ENCODE assay signal across 31 mouse cellular contexts in the genomic region with DNA sequence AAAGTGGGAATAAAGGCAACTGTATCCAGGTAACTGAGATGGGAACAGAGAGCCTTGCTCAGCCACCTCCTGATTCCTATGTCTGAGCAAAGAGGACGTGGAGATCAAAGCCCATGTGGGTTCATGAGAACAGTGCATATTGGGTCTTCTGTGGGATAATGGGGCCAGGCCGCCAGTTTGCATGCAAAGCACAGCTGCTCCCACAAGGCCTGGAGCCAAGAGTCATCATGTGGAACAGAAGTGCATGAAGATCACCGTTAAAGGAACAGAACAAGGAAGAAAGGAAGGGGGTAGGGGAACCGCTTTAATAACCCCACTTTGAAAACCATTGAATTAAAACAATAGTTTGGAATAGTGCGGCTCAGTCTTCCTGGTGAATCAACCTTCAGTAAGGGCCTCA. TPM values are rescaled to one million over a fixed set of nuclear protein-coding genes. Genes with fewer than 3 reads are reported as not detected.
DNase-seq lines count a peak whose midpoint lies in the region; ATAC-seq and TF ChIP-seq lines count a peak whose summit lies in the region.
"Had no signal": no experiment of that assay in that cellular context is flagged by ENCODE, and none has a peak within 500 bp of the region (broad histone marks: within the 10 kb centered on the region; RNA-seq: fewer than 3 reads in every experiment).

No protein-coding gene starts in this region.

- H3K9me3 ChIP-seq in forebrain, postnatal 0 days (ENCODE audit: low read length), result no peaks in the 10 kb centered on the region
- H3K9me3 ChIP-seq in forebrain, embryonic 13.5 days (replicated peaks), result no peaks in the 10 kb centered on the region
- H3K9me3 ChIP-seq in kidney, embryonic 16.5 days (ENCODE audit: low read length), result no peaks in the 10 kb centered on the region
- H3K9me3 ChIP-seq: forebrain, embryonic 15.5 days; heart, embryonic 15.5 days; hindbrain, embryonic 13.5 days; midbrain, embryonic 13.5 days had no signal

- no peak for TF ChIP-seq CTCF in forebrain, postnatal 0 days (IDR thresholded peaks at IDR 0.05; ENCODE audit: low read depth)

- peak; percentile 58 for ATAC-seq in forebrain, postnatal 0 days
- no peak for ATAC-seq in forebrain, embryonic 13.5 days
- ATAC-seq in kidney, embryonic 16.5 days (ENCODE audit: low FRiP score, low TSS enrichment), result no peak
- ATAC-seq: CD4-positive, CD25-positive, alpha-beta regulatory T cell, adult 4 months; forebrain, embryonic 15.5 days; intestine, postnatal 0 days; midbrain, embryonic 13.5 days had no signal

- no peaks in the 10 kb centered on the region for H3K36me3 ChIP-seq in forebrain, postnatal 0 days (ENCODE audit: insufficient read depth)
- H3K36me3 ChIP-seq in forebrain, embryonic 13.5 days (ENCODE audit: poor library complexity, severe bottlenecking), result no peaks in the 10 kb centered on the region
- H3K36me3 ChIP-seq in kidney, embryonic 16.5 days (ENCODE audit: insufficient read depth, low read length), result no peaks in the 10 kb centered on the region
- H3K36me3 ChIP-seq: forebrain, embryonic 15.5 days; heart, embryonic 10.5 days; heart, embryonic 15.5 days; hindbrain, embryonic 13.5 days; midbrain, embryonic 13.5 days had no signal

- peak; percentile 18 for DNase-seq in forebrain, postnatal 0 days
- DNase-seq in kidney, adult 11 months, result no peak
- peak; percentile 56 to 58 for DNase-seq in right cerebral cortex, postnatal 10 days (ENCODE audit: low spot score in 2 of 2)
- no peak for DNase-seq in right cerebral cortex, adult 18-20 months
- DNase-seq in gastrocnemius, adult 8-10 months (ENCODE audit: low spot score in 2 of 2), result no peak
- DNase-seq: adrenal gland, postnatal 14 days; cerebellum, adult 11-12 months; cerebellum, postnatal 36 days; heart, postnatal 36 days; layer of hippocampus, postnatal 36 days; liver; lung, adult 2 months; lung, postnatal 10 days; right cerebral cortex, postnatal 4 days; thymus, adult 18-20 months; thymus, postnatal 4 days had no signal

- H3K4me3 ChIP-seq in forebrain, postnatal 0 days (ENCODE audit: low read depth, low read length), result no peak overlapping the region
- no peak overlapping the region for H3K4me3 ChIP-seq in forebrain, embryonic 13.5 days
- no peak overlapping the region for H3K4me3 ChIP-seq in kidney, embryonic 16.5 days (ENCODE audit: low read length)
- H3K4me3 ChIP-seq: forebrain, embryonic 15.5 days; heart, embryonic 10.5 days; heart, embryonic 15.5 days; hindbrain, embryonic 13.5 days; midbrain, embryonic 13.5 days had no signal

- H3K9ac ChIP-seq in forebrain, postnatal 0 days, result no peak overlapping the region
- no peak overlapping the region for H3K9ac ChIP-seq in forebrain, embryonic 13.5 days
- H3K9ac ChIP-seq in kidney, embryonic 16.5 days (replicated peaks; ENCODE audit: low read length), result no peak overlapping the region
- H3K9ac ChIP-seq: forebrain, embryonic 15.5 days; heart, embryonic 15.5 days; hindbrain, embryonic 13.5 days; liver, embryonic 14.5 days; midbrain, embryonic 13.5 days had no signal

- H3K27ac ChIP-seq in forebrain, postnatal 0 days (ENCODE audit: low read depth, low read length), result no peak overlapping the region
- H3K27ac ChIP-seq in forebrain, embryonic 13.5 days, result no peak overlapping the region
- peak overlapping the region; percentile 36; the same call in 1 of the 2 replicates for H3K27ac ChIP-seq in kidney, embryonic 16.5 days (ENCODE audit: low read length)
- H3K27ac ChIP-seq: forebrain, embryonic 15.5 days; heart, embryonic 10.5 days; heart, embryonic 15.5 days; hindbrain, embryonic 13.5 days; liver, embryonic 14.5 days; macrophage; midbrain, embryonic 13.5 days; stomach, postnatal 0 days had no signal

- H3K27me3 ChIP-seq in forebrain, postnatal 0 days (ENCODE audit: insufficient read depth, low read length), result no peaks in the 10 kb centered on the region
- no peaks in the 10 kb centered on the region for H3K27me3 ChIP-seq in forebrain, embryonic 13.5 days
- H3K27me3 ChIP-seq in kidney, embryonic 16.5 days (ENCODE audit: insufficient read depth, low read length), result no peaks in the 10 kb centered on the region
- H3K27me3 ChIP-seq: forebrain, embryonic 15.5 days had no signal

- 43% methylated on average over 5 of the region's 5 CpGs for WGBS in forebrain, postnatal 0 days
- 56% methylated on average over 5 of the region's 5 CpGs for WGBS in forebrain, embryonic 13.5 days
- 60% methylated on average over 5 of the region's 5 CpGs for WGBS in kidney, embryonic 16.5 days

- no peaks in the 10 kb centered on the region for H3K4me1 ChIP-seq in forebrain, postnatal 0 days (ENCODE audit: insufficient read depth)
- H3K4me1 ChIP-seq in forebrain, embryonic 13.5 days, result peaks cover 22% of the 10 kb centered on the region; the same call in 1 of the 2 replicates
- H3K4me1 ChIP-seq in kidney, embryonic 16.5 days (ENCODE audit: insufficient read depth, low read length), result peaks cover 24% of the 10 kb centered on the region
- H3K4me1 ChIP-seq: midbrain, embryonic 13.5 days had no signal

- no peak overlapping the region for H3K4me2 ChIP-seq in forebrain, postnatal 0 days (ENCODE audit: low read depth)
- H3K4me2 ChIP-seq in forebrain, embryonic 13.5 days, result no peak overlapping the region
- no peak overlapping the region for H3K4me2 ChIP-seq in kidney, embryonic 16.5 days (replicated peaks; ENCODE audit: low read depth, low read length)
- H3K4me2 ChIP-seq: forebrain, embryonic 15.5 days; heart, embryonic 15.5 days; hindbrain, embryonic 13.5 days; midbrain, embryonic 13.5 days had no signal

RNA-seq across cellular contexts. Expression of gene Gm266, which starts 12.7 kb away (rescaled TPM):
- total RNA-seq in forebrain, postnatal 0 days (2014; rRNA removed), result 5.1 and 5.4 TPM in 2 replicates
- polyA plus RNA-seq in forebrain, postnatal 0 days (2015; fragmentation: Nextera tagmentation; extraction: Ambion mirVana), result 3.7 and 5.2 TPM in 2 replicates
- polyA plus RNA-seq in forebrain, embryonic 13.5 days (2015; fragmentation: Nextera tagmentation; extraction: Ambion mirVana), result 0.40 and 1.0 TPM in 2 replicates
- 78.6 and 84.8 TPM in 2 replicates for polyA plus RNA-seq in kidney, embryonic 16.5 days (2015; fragmentation: Nextera tagmentation; extraction: Ambion mirVana)
- under 1 TPM in 3 of 4 experiments, not detected in 1; 0.27 to 0.34 (median 0.31) TPM for total RNA-seq in gastrocnemius, adult 8-10 months (2022)
- total RNA-seq: adrenal gland, postnatal 14 days; granulocyte monocyte progenitor cell, adult 5-6 weeks; megakaryocyte-erythroid progenitor cell, adult 5-6 weeks; neutrophil, adult 5-6 weeks had no signal
- polyA plus RNA-seq: CD4-positive, CD25-positive, alpha-beta regulatory T cell, adult 4 months; macrophage had no signal

RNA-seq across cellular contexts. Expression of gene Tnfaip2, which starts 30.6 kb away (rescaled TPM):
- total RNA-seq in forebrain, postnatal 0 days (2014; rRNA removed), result 1.0 and 4.8 TPM in 2 replicates
- polyA plus RNA-seq in forebrain, postnatal 0 days (2015; fragmentation: Nextera tagmentation; extraction: Ambion mirVana), result 0.33 and 1.2 TPM in 2 replicates
- 0.60 and 1.2 TPM in 2 replicates for polyA plus RNA-seq in forebrain, embryonic 13.5 days (2015; fragmentation: Nextera tagmentation; extraction: Ambion mirVana)
- 21.7 and 24.3 TPM in 2 replicates for polyA plus RNA-seq in kidney, embryonic 16.5 days (2015; fragmentation: Nextera tagmentation; extraction: Ambion mirVana)
- total RNA-seq in gastrocnemius, adult 8-10 months (2022), result 10 to 100 TPM; 17.0 to 41.0 (median 32.6) TPM
- polyA plus RNA-seq: CD4-positive, CD25-positive, alpha-beta regulatory T cell, adult 4 months had no signal

RNA-seq across cellular contexts. Expression of gene Exoc3l4, which starts 56.1 kb away (rescaled TPM):
- 2.1 TPM in 2 replicates for total RNA-seq in forebrain, postnatal 0 days (2014; rRNA removed)
- polyA plus RNA-seq in forebrain, postnatal 0 days (2015; fragmentation: Nextera tagmentation; extraction: Ambion mirVana), result 1.5 and 2.0 TPM in 2 replicates
- 1.2 and 2.3 TPM in 2 replicates for polyA plus RNA-seq in forebrain, embryonic 13.5 days (2015; fragmentation: Nextera tagmentation; extraction: Ambion mirVana)
- polyA plus RNA-seq in kidney, embryonic 16.5 days (2015; fragmentation: Nextera tagmentation; extraction: Ambion mirVana), result 19.4 and 19.9 TPM in 2 replicates
- total RNA-seq in gastrocnemius, adult 8-10 months (2022), result 1 to 10 TPM in 3 of 4 experiments, under 1 TPM in 1; 0.72 to 3.2 (median 2.7) TPM
- total RNA-seq: megakaryocyte-erythroid progenitor cell, adult 5-6 weeks; neutrophil, adult 5-6 weeks had no signal
- polyA plus RNA-seq: CD4-positive, CD25-positive, alpha-beta regulatory T cell, adult 4 months had no signal

Comparison
In these comparisons a context has a peak if more than half of its experiments do, and no peak if none do; other contexts are left out.
1. DNase-seq: peak in forebrain, postnatal 0 days (single experiment) and right cerebral cortex, postnatal 10 days (2 of 2); none in kidney, adult 11 months (single experiment), right cerebral cortex, adult 18-20 months (single experiment) and gastrocnemius, adult 8-10 months (0 of 2).
2. RNA of gene Gm266, which starts 12.7 kb away (polyA plus RNA-seq): 78.6 to 84.8 TPM in kidney, embryonic 16.5 days; 3.7 to 5.2 TPM in forebrain, postnatal 0 days and 0.40 to 1.0 TPM in forebrain, embryonic 13.5 days; every median in the first group is over 10 times any median in the second.
3. RNA of gene Tnfaip2, which starts 30.6 kb away (polyA plus RNA-seq): 21.7 to 24.3 TPM in kidney, embryonic 16.5 days; 0.33 to 1.2 TPM in forebrain, postnatal 0 days and 0.60 to 1.2 TPM in forebrain, embryonic 13.5 days; every median in the first group is over 10 times any median in the second.